Mouse (Mus musculus) CH12.LX (cell line): ENCODE data around the gene Bckdha. TPM values are rescaled to one million over a fixed set of nuclear protein-coding genes. Genes with fewer than 3 reads are reported as not detected.

ENCODE experiments used
- DNase-seq: peaks from one replicate; pipeline ENCODE4 v3.0.0-alpha.2; 2013; ENCODE audit errors: extremely low read depth
- H3K27ac ChIP-seq: 2 replicates; pipeline ENCODE4 v1.5.1; 2012; ENCODE audit warnings: low read depth, mild to moderate bottlenecking, control low read depth, moderate library complexity; ENCODE audit not compliant: insufficient read depth
- H3K27me3 ChIP-seq: replicated peaks from 2 replicates; pipeline ENCODE3; 2012; ENCODE audit warnings: inconsistent platforms
- H3K36me3 ChIP-seq, 2 experiments: replicated peaks in 1 of 2; 2 replicates each; pipeline versions ENCODE3 to v1.6.1; 2012; ENCODE audit warnings: inconsistent platforms in 1 of 2, low read length in 1 of 2, mild to moderate bottlenecking in 1 of 2, mixed read lengths in 1 of 2, moderate library complexity in 1 of 2; ENCODE audit not compliant: control insufficient read depth in 1 of 2, insufficient read depth in 1 of 2
- H3K4me1 ChIP-seq, 2 experiments: 2 replicates each; pipeline ENCODE4 v1.6.1; 2012; ENCODE audit warnings: inconsistent platforms in 1 of 2, moderate library complexity in 1 of 2; ENCODE audit not compliant: insufficient read depth in 2 of 2, control insufficient read depth in 1 of 2
- H3K4me2 ChIP-seq: 2 replicates; pipeline ENCODE4 v1.6.1; 2012; ENCODE audit warnings: low read depth, mild to moderate bottlenecking, control low read depth; ENCODE audit not compliant: poor library complexity, insufficient read depth, severe bottlenecking
- H3K4me3 ChIP-seq, 3 experiments: fragments of 150-350 bp in 1 of 3; sonication (generic) in 1 of 3; replicated peaks in 1 of 3; 2 replicates each; pipeline versions ENCODE3 to v1.5.1; 2011 to 2012; ENCODE audit warnings: low read depth in 2 of 3, low read length in 2 of 3, mild to moderate bottlenecking in 2 of 3, moderate library complexity in 2 of 3, control low read depth in 1 of 3, improper control_type of control experiment in 1 of 3, inconsistent platforms in 1 of 3, mixed read lengths in 1 of 3; ENCODE audit not compliant: poor library complexity in 1 of 3
- H3K79me2 ChIP-seq: replicated peaks from 2 replicates; pipeline ENCODE4 v1.6.1; 2012; ENCODE audit warnings: mild to moderate bottlenecking, moderate library complexity; ENCODE audit not compliant: control insufficient read depth, poor library complexity, insufficient read depth, severe bottlenecking; ENCODE audit errors: extremely low read depth
- H3K9ac ChIP-seq: 2 replicates; pipeline ENCODE4 v1.6.1; 2012; ENCODE audit warnings: low read depth, mild to moderate bottlenecking, control low read depth, moderate library complexity; ENCODE audit not compliant: insufficient read depth
- H3K9me3 ChIP-seq: replicated peaks from 2 replicates; pipeline ENCODE3; 2012; ENCODE audit warnings: low read length, inconsistent platforms, mixed read lengths
- BHLHE40 ChIP-seq: IDR thresholded peaks from 2 replicates; pipeline ENCODE4 v1.6.1; 2011; ENCODE audit warnings: mild to moderate bottlenecking, low read depth, low read length, improper control_type of control experiment
- CHD1 ChIP-seq: IDR thresholded peaks from 2 replicates; pipeline ENCODE4 v1.6.1; 2012; ENCODE audit warnings: low read depth, low read length, improper control_type of control experiment, inconsistent platforms
- CHD2 ChIP-seq: IDR thresholded peaks from 2 replicates; pipeline ENCODE4 v1.6.1; 2011; ENCODE audit warnings: low read length, improper control_type of control experiment
- CTCF ChIP-seq, 2 experiments: IDR thresholded peaks in 1 of 2; conservative IDR thresholded peaks in 1 of 2; 2 replicates each; pipeline ENCODE4 v1.5.1; 2011 to 2012; ENCODE audit warnings: low read depth in 2 of 2, low read length in 2 of 2, improper control_type of control experiment in 1 of 2, inconsistent platforms in 1 of 2, mild to moderate bottlenecking in 1 of 2, moderate library complexity in 1 of 2
- EP300 ChIP-seq: IDR thresholded peaks from 2 replicates; pipeline ENCODE4 v1.6.1; 2011; ENCODE audit warnings: low read length, improper control_type of control experiment
- ETS1 ChIP-seq: conservative IDR thresholded peaks from 2 replicates; pipeline ENCODE4 v1.6.1; 2012; ENCODE audit warnings: low read depth, mild to moderate bottlenecking, inconsistent platforms, low read length, improper control_type of control experiment, moderate library complexity
- GABPA ChIP-seq: IDR thresholded peaks from 2 replicates; pipeline ENCODE4 v1.6.1; 2012; ENCODE audit warnings: low read depth, low read length, improper control_type of control experiment, inconsistent platforms; ENCODE audit not compliant: insufficient replicate concordance
- HCFC1 ChIP-seq: IDR thresholded peaks from 2 replicates; pipeline ENCODE4 v1.6.1; 2012; ENCODE audit warnings: low read depth, mild to moderate bottlenecking, inconsistent platforms, low read length, improper control_type of control experiment
- IRF4 ChIP-seq: IDR thresholded peaks from 2 replicates; pipeline ENCODE4 v1.6.1; 2014; ENCODE audit warnings: low read depth, mild to moderate bottlenecking, inconsistent platforms, low read length, improper control_type of control experiment
- JUN ChIP-seq: IDR thresholded peaks from 2 replicates; pipeline ENCODE4 v1.6.1; 2011; ENCODE audit warnings: low read depth, mild to moderate bottlenecking, low read length, improper control_type of control experiment, moderate library complexity; ENCODE audit not compliant: insufficient read depth
- JUND ChIP-seq: conservative IDR thresholded peaks from 2 replicates; pipeline ENCODE4 v1.6.1; 2011; ENCODE audit warnings: low read depth, low read length, improper control_type of control experiment
- MAFK ChIP-seq: IDR thresholded peaks from 2 replicates; pipeline ENCODE4 v1.6.1; 2011; ENCODE audit warnings: low read length, improper control_type of control experiment; ENCODE audit not compliant: insufficient replicate concordance
- MAX ChIP-seq: IDR thresholded peaks from 2 replicates; pipeline ENCODE4 v1.6.1; 2011; ENCODE audit warnings: low read length, improper control_type of control experiment
- MEF2A ChIP-seq: IDR thresholded peaks from 2 replicates; pipeline ENCODE4 v1.6.1; 2014; ENCODE audit warnings: low read depth, mild to moderate bottlenecking, inconsistent platforms, low read length, improper control_type of control experiment, borderline replicate concordance
- MXI1 ChIP-seq: IDR thresholded peaks from 2 replicates; pipeline ENCODE4 v1.6.1; 2011; ENCODE audit warnings: mild to moderate bottlenecking, low read depth, low read length, improper control_type of control experiment
- NRF1 ChIP-seq: IDR thresholded peaks from 2 replicates; pipeline ENCODE4 v1.6.1; 2014; ENCODE audit warnings: low read depth, mild to moderate bottlenecking, inconsistent platforms, low read length, improper control_type of control experiment, moderate library complexity
- PAX5 ChIP-seq: IDR thresholded peaks from 2 replicates; pipeline ENCODE4 v1.6.1; 2012; ENCODE audit warnings: low read length, inconsistent platforms, mixed read lengths
- POLR2A ChIP-seq: IDR thresholded peaks from 2 replicates; pipeline ENCODE4 v1.6.1; 2011; ENCODE audit warnings: low read depth, mild to moderate bottlenecking, improper control_type of control experiment, low read length
- POLR2AphosphoS2 ChIP-seq: IDR thresholded peaks from 2 replicates; pipeline ENCODE4 v1.6.1; 2011; ENCODE audit warnings: low read depth, low read length, improper control_type of control experiment
- RAD21 ChIP-seq: IDR thresholded peaks from 2 replicates; pipeline ENCODE4 v1.6.1; 2011; ENCODE audit warnings: low read depth, mild to moderate bottlenecking, low read length, improper control_type of control experiment, moderate library complexity
- RCOR1 ChIP-seq: conservative IDR thresholded peaks from 2 replicates; pipeline ENCODE4 v1.6.1; 2012; ENCODE audit warnings: low read depth, mild to moderate bottlenecking, inconsistent platforms, low read length, improper control_type of control experiment
- SIN3A ChIP-seq: IDR thresholded peaks from 2 replicates; pipeline ENCODE4 v1.6.1; 2012; ENCODE audit warnings: low read length, improper control_type of control experiment, inconsistent platforms
- SMC3 ChIP-seq: IDR thresholded peaks from 2 replicates; pipeline ENCODE4 v1.6.1; 2011; ENCODE audit warnings: low read depth, low read length, improper control_type of control experiment
- TBP ChIP-seq: conservative IDR thresholded peaks from 2 replicates; pipeline ENCODE4 v1.6.1; 2011; ENCODE audit warnings: low read depth, low read length, improper control_type of control experiment
- TCF12 ChIP-seq: IDR thresholded peaks from 2 replicates; pipeline ENCODE4 v1.6.1; 2014; ENCODE audit warnings: low read depth, mild to moderate bottlenecking, inconsistent platforms, low read length, improper control_type of control experiment
- UBTF ChIP-seq: IDR thresholded peaks from 2 replicates; pipeline ENCODE4 v1.6.1; 2012; ENCODE audit warnings: low read depth, mild to moderate bottlenecking, inconsistent platforms, low read length, improper control_type of control experiment, moderate library complexity
- USF1 ChIP-seq: IDR thresholded peaks from 2 replicates; pipeline ENCODE4 v1.6.1; 2014; ENCODE audit warnings: low read depth, mild to moderate bottlenecking, inconsistent platforms, low read length, improper control_type of control experiment
- USF2 ChIP-seq: conservative IDR thresholded peaks from 2 replicates; pipeline ENCODE4 v1.6.1; 2011; ENCODE audit warnings: low read depth, low read length, improper control_type of control experiment
- ZKSCAN1 ChIP-seq: IDR thresholded peaks from 2 replicates; pipeline ENCODE4 v1.6.1; 2012; ENCODE audit warnings: low read depth, inconsistent platforms, low read length, improper control_type of control experiment, borderline replicate concordance
- ZMIZ1 ChIP-seq: IDR thresholded peaks from 2 replicates; pipeline ENCODE4 v1.6.1; 2012; ENCODE audit warnings: low read depth, mild to moderate bottlenecking, inconsistent platforms, low read length, improper control_type of control experiment
- dilution Hi-C: fragments of 300-500 bp; cut with MboI; formaldehyde crosslinking; loops from 2 replicates; pipeline ENCODE4 v1.14.3; 2020; ENCODE audit warnings: low sequenced_read_pairs; ENCODE audit not compliant: extremely low pct_unique_long_range_greater_than_20kb, extremely low pct_ligation_motif_present
- in situ Hi-C: fragments of 300-500 bp; cut with MboI; formaldehyde crosslinking; loops from 3 replicates; pipeline ENCODE4 v1.14.3; 2019; ENCODE audit warnings: low sequenced_read_pairs, low pct_ligation_motif_present, low pct_unique_long_range_greater_than_20kb, mixed read lengths
- polyA plus RNA-seq: library from polyadenylated mRNA; unstranded; fragments of >175 nt; gene quantifications from 2 replicates; pipeline ENCODE4 v1.2.1, GENCODE M21; 2012; ENCODE audit warnings: low read depth; ENCODE audit not compliant: insufficient read length
- total RNA-seq, 2 experiments: library from RNA; depleted of rRNA; stranded (reverse); fragments of 300-350 nt in 1 of 2; fragments of >200 nt in 1 of 2; gene quantifications; 2 replicates each; pipeline ENCODE4 v1.2.3; 2012 to 2014

The Bckdha gene
- total and polyA plus RNA-seq, 3 experiments, result 17.2 to 21.4 (median 19.9) TPM

DNA sequence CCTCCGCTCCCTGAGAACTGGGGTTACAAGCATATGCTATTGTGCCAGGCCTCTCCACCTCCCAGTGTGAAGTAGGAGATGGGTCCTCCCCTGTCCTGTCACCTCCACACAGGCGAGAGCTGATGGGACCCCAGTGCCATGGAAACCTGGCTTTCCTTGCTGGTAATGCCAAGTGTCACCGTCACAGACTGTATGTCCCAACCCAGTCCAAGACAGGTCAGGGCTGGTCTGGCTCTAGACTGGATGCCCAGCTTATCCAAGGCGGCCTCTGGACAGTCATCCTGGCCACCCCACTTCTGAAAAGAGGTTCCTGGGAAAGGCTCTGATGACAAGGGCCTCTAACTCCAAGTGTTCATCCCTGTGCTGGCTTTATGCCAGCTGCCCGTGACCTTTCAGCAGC, 21.7 kb downstream of the Bckdha start:
- H3K9ac ChIP-seq, result no peak overlapping the region
- peaks cover 13 to 32% of the 10 kb centered on the region in 2 experiments for H3K4me1 ChIP-seq
- no peaks in the 10 kb centered on the region for H3K79me2 ChIP-seq
- dilution Hi-C loops (no loop called here), in situ Hi-C loops (no loop called here)
- no peak overlapping the region for H3K27ac ChIP-seq
- no peak for DNase-seq
- H3K9me3 ChIP-seq, result no peaks in the 10 kb centered on the region
- TF ChIP-seq CTCF (conservative IDR thresholded peaks at IDR 0.05 in 1 of 2, IDR thresholded peaks at IDR 0.05 in 1 of 2; ENCODE audit: low read depth in 2 of 2, low read length in 2 of 2), result no peak
- no peak for TF ChIP-seq HCFC1
- no peak for TF ChIP-seq TBP
- no peak for TF ChIP-seq JUN
- TF ChIP-seq MAX, result no peak
- TF ChIP-seq SMC3, result no peak
- no peak for TF ChIP-seq ZMIZ1
- no peak for TF ChIP-seq IRF4
- no peak for TF ChIP-seq CHD1
- no peak for TF ChIP-seq MEF2A
- no peak for TF ChIP-seq USF2
- TF ChIP-seq ZKSCAN1, result no peak
- no peak for TF ChIP-seq RCOR1
- TF ChIP-seq EP300, result no peak
- no peak for TF ChIP-seq PAX5
- no peak for TF ChIP-seq MAFK
- TF ChIP-seq UBTF, result no peak
- TF ChIP-seq GABPA, result no peak
- no peak for TF ChIP-seq RAD21
- TF ChIP-seq POLR2A, result no peak
- H3K4me2 ChIP-seq, result no peak overlapping the region
- no peak overlapping the region for H3K4me3 ChIP-seq
- peaks cover 0 to 28% of the 10 kb centered on the region in 2 experiments for H3K36me3 ChIP-seq
- no peaks in the 10 kb centered on the region for H3K27me3 ChIP-seq

DNA sequence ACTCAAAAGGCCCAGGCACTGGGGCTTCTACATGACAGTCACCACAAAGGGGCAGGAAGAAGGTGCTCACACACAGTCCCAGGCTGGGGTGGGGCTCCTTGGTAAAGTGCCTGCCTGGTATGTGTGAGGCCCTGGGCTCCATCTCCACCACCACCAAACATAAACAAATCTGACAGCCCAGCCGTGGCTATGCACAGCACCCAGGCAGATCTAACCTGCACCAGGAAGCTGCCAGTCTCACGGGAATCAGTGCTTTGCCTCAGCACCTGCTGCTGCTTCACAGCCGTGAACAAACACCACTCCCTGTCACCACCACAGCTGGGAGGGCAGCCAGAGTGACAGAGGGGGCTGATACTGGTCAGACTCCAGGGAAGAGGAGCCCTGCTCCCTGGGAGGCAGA, 22.4 kb downstream of the Bckdha start:
- TF ChIP-seq BHLHE40 (peak; percentile 54), EP300 (peak; percentile 36; the same call in 1 of the 2 replicates), ETS1 (peak; percentile 46), NRF1 (no peak), MXI1 (0 out of 2 replicates have a peak, but pooled peaks have one; percentile 31), SIN3A (peak; percentile 56; the same call in 1 of the 2 replicates), JUND (no peak), CHD2 (no peak), TCF12 (peak; percentile 35; the same call in 1 of the 2 replicates), POLR2AphosphoS2 (no peak), POLR2A (no peak), USF1 (no peak)
- Histone ChIP-seq H3K79me2 (no peaks in the 10 kb centered on the region), H3K27ac (no peak overlapping the region), H3K4me1 (peaks cover 13 to 35% of the 10 kb centered on the region in 2 experiments), H3K9ac (no peak overlapping the region), H3K9me3 (no peaks in the 10 kb centered on the region), H3K4me3 (no peak overlapping the region), H3K4me2 (no peak overlapping the region), H3K36me3 (peaks cover 0 to 31% of the 10 kb centered on the region in 2 experiments), H3K27me3 (no peaks in the 10 kb centered on the region)
- dilution Hi-C loops (no loop called here), in situ Hi-C loops (no loop called here)
- peak; percentile 69 for DNase-seq
